Mouse (Mus musculus): ENCODE results near the gene Abr.

Gene Abr

DNA sequence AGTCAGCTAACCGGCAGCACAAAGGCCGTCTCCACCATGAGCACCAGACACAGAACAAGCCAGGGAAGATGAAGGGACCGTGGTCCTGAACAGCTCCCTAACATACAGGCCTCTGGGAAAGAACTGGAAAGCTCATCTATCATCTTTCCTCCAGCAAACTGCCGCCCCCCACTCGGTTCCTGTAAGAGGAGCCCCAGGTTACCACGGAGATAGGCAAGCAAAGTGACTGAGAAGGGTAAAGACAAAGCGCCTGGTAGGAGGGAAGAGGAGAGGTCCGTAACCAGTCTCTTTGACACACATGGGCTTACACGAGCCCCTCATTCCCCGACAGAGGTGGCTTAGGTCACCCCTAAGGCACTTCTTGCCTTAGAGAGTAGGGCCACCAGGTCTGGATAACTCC lies 155.0 kb downstream of the Abr start:
- DNase-seq (ENCODE audit: extremely low read depth, low read depth, low spot score), result no peak

DNA sequence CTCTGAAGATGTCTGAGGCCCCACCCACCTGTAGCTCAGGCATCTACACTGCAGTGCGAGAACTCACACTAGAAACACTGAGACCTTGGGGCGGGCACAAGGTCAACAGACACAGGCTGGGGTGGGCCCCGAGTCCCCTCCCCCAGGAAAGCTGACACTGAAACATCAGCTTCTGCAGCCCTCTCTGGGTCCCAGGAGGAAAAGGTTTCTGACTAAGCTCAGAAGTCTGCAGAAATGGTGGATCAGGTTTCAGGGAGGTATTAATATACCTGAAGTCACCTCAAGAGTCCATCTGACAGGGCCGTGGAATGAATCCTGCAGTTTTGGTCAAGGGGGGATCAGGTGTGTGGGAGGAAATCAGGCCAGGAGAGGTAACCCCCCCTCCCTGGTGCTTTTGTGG lies 156.2 kb downstream of the Abr start:
- DNase-seq (ENCODE audit: extremely low read depth, low read depth, low spot score), result no peak

DNA sequence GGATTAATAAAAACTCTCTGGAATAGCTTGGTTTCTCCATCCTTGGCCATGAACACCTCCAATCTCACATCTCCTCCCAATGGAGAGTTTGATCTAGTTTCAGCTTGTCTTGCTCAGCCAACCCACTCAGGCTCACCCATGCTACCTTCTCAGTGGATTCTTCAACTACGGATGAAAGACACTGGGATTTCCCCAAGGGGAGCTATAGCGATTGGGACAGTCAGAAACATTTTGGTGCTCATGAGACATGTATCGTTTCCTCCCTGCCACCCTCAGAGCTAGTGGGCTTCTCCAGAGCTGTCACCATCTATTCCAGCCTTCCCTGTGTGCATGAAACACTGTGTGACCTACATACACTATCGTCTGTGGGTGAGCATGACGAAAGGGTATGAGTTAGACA lies 160.4 kb downstream of the Abr start:
- no peak for DNase-seq (ENCODE audit: extremely low read depth, low read depth, low spot score)

DNA sequence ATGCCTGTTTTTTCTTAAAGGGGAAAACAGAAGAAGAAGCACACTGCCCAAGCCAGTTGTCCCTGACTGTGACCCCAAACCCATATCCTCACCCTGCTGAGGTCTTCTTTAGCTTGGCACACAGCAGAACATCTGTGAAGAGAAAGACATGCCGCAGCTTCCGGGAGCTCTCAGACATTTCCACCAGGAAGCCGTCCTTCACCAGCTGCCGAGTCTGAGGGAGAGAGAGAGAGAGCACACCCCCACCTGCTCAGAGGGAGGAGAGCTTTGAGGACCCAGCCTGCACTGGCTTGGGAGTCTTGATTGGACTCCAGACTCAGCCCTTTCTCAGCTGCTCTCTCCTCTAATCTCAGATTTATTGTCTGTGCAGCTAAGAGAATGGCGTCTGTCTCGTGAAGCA lies 160.9 kb downstream of the Abr start:
- DNase-seq (ENCODE audit: extremely low read depth, low read depth, low spot score), result no peak

DNA sequence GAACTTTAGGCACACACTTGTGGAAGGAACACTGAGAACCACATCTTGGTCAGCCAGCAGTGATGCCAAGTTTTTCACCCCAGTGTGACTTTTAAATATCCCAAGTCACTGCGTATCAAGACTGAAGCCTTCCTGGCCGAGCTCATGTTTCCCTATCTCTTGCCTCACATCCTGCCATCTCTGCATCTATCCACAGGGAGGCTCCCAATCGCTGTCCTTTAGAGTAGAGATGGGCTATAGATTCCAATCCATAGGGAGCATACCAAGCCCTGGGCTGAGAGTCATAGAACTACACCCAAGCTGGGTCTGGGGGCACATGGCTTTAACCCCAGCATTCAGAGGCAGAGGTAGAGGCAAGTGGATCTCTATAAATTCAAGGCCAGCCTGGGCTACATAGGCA lies 162.6 kb downstream of the Abr start:
- DNase-seq (ENCODE audit: extremely low read depth, low read depth, low spot score), result no peak

DNA sequence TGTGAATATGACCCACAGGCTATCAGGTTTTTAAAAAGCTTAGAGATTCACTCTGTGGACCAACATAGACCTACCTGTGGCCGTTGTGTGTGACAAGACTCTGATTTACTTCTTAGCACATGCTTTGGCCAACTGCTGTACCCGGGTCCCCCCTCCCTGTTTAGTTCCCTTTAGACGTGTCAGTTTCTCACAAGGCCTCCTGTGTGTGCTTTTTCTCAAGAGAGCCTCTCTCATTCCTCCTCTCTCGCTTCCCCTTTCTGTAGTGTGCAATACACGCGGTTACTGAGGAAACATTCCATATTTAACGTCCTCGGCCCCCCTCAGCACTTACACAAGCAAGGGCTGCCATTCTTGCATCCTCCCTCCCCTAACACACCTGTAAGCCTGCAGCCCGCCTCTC lies 163.4 kb downstream of the Abr start:
- DNase-seq (ENCODE audit: extremely low read depth, low read depth, low spot score), result no peak

DNA sequence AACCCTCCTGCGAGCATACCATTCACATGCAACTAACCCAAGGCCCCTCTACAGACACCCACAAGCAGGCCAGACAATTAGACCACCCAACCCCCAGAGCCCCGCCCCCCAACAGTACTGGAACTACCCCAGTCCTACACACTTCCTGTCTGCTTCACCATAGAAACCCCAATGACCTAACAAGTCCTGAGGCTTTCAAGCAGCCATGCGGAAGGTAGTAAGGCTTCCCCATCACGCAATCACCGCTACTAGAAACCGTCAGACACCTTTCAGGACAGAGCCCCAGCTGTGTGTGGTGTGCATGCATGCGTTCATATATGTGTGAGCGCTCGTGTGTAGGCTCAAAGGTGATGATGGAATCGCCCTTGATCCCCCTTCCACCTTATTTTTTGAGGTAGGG lies 165.2 kb downstream of the Abr start:
- no peak for DNase-seq (ENCODE audit: extremely low read depth, low read depth, low spot score)

DNA sequence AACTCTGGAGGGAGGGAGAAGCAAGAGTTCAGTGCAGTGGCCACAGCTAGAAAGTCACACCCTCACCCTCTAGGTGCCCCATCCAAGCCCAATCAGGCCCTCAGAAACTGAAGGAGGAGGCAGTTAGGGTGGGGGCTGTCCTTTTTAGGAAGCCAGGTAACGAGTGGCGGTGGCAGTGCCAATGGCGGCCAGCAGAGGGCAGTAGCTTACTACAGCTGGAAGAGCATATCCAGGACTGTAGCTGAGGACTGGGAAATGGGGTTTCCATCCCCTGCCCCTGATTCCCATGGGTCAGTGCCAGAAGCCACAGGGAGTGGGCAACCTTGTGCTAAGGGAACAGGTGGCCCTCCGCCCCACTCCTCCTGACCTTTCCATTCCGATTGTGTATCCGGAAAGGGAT lies 165.9 kb downstream of the Abr start:
- no peak for DNase-seq (ENCODE audit: extremely low read depth, low read depth, low spot score)

DNA sequence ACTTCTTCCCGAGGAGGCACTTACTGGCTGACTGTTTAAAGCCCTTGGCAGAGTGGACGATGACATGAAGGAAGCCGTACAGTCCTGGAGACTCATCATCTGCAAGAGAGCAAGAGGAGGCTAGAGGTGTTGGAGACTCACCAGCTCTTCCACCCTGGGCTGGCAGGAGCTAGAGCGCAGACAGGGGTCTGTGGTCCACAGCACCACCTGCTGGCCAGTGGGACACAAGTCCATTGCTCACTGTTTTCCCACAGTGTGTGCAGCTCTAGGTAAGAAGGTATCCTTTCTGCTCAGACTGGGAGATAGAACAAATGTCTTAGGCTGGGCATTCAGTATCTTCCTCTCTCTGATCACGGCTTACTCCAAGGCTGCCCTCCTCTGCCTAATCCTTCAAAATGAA lies 167.6 kb downstream of the Abr start:
- no peak for DNase-seq (ENCODE audit: extremely low read depth, low read depth, low spot score)

DNA sequence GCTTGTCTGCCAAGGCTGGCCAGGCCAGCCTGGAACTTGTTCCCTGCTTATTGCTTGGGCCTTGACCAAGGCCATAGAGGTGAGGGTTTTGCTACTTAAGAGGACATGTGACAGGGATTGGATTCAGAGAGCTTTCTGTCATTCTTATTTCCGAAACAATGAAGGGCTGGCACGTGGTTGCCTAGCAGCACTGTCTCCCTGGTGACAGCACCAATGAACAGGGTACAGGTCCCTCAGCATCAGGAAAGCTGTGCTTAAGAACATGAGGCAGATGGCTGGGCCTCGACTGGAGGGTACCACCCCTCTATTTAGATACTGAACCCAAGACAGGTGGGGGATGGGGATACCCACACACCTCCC lies 171.9 kb downstream of the Abr start:
- DNase-seq (ENCODE audit: extremely low read depth, low read depth, low spot score), result no peak

DNA sequence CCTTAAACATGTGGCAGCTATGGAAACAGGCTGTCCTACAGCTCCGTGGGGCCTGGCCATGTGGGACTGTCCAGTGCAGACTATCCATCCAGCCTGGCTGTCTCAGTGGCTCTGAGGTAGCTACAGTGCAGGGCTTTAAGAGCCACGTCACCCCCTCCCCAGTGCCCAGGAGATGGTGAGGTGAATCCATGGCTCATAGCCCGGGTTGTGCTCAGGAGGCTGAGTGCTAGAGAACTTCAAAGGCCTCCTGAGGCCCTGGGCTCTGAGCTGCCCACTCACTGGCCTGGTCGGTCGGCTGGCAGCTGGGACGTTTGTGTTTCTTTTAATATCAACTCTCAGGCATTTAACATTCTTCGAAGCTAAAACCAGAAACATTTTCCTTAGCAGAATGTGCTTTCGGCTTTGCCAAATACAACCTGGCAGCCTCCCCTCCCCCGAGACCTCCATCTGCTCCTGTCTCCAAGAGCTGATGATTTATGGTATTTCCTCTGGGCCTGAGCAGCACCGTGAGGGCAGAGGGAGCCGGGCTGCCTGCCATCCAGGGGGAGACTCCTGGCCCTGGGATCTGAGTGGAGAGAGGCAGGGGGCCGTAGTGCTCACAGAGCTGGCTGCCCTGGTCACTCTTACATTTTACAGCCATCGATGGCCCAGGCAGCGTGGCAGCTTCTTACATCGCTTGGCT lies 172.5 kb downstream of the Abr start:
- no peak for DNase-seq (ENCODE audit: extremely low read depth, low read depth, low spot score)

DNA sequence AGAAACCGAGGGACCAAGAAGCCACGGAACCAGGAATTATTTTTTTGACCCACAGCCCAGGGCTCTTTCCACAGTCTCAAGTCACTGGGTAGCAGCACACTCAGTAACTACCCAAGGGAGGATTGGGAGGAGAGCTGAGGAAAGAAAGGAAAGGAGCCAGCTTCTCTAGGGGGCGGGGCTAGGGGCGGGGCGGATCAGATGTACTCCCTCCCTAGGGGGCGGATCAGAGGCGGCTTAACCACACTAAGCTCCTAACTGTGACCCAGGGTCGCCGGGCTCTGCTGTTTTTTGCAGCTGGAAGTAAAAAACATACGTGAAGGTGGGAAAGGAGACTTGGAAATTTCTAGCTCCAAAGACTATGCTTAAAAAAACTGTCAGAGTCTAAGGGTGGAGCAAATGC lies 175.9 kb downstream of the Abr start:
- no peak for DNase-seq (ENCODE audit: extremely low read depth, low read depth, low spot score)

DNA sequence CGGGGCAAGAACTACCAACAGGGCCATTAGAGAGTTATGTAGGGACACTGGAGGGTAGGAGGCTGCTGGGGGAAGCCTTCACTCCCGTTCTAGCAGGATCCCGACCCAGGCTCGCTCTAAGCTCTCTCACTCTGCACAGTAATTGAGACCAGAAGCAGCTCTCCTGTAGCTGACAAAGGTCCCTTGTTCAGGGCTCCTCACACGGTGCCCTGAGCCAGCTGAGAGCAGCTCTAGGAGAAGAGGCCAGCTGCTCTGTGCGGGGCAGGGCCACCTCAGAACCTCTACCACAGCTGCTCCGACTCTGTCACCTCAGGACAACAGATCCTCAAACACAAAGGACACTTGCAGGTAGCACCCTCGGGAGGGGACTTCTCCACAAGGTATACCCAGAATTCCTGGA lies 176.7 kb downstream of the Abr start:
- DNase-seq (ENCODE audit: extremely low read depth, low read depth, low spot score), result no peak

DNA sequence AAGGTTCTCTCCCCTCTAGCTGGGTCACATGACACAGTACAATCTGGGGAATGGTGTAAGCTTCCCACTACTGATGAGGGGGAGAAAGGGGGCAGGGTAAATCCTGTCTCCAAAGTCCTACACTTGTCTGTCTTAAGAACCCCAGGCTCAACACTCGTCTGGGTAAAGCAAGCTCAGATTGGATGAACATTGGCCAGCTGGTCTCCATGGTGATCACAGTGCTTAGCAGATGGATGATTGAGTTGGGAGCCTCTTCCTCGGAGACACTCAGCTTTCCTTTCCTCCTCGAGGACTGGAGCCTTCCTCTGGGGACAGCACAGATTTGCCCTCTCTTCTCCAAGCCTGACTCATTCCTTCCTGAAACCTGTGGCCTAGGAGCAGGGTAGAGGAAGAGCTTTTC lies 182.4 kb downstream of the Abr start:
- DNase-seq (ENCODE audit: extremely low read depth, low read depth, low spot score), result no peak

DNA sequence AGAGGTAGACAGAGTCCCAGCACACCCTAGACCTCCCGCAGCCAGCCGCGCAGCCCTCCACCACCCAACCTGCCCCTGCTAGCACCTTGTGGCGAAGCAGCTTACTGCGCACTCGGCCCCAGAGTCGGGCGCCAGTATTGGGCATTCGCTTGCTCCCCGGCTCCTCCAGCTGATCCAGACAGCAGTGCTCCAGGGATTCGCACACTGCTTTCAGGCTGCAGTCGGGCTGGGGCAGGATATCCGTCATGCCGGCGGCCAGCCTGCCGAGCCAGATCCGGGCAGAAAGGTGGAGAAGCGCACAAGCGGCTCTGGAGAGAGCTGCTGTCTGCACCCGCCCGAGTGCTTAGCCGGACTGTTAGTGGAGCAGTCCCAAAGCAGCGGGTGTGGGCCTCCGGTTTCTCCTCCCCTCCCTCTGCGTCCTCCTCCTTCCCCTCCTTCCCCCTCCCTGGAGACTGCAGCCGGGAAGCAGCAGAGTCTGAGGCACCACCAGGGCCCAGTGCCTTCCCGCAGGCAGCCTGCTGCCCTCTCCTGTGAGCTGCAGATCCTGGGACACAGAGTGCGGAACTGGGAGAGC lies 185.2 kb downstream of the Abr start:
- DNase-seq (ENCODE audit: extremely low read depth, low read depth, low spot score), result no peak

DNA sequence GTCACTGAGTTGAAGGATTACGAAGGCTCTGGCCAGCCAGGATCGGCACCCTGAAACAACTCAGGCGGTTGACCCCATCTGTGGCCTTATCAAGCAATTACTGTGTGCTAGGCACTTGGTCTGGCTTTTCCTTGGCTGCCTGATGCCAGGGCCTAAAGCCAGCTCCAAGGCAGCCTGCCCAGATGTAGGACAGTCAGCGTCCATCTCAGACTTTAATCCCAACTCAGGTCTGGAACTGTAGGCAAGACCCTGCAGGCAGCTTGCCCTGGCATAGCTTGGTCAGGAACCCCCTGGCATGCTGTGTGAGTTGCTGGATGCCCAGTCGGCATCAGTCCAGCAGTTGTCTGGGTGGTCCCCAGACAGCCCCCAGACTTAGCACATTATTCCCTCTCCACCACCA lies 186.1 kb downstream of the Abr start:
- no peak for DNase-seq (ENCODE audit: extremely low read depth, low read depth, low spot score)

DNA sequence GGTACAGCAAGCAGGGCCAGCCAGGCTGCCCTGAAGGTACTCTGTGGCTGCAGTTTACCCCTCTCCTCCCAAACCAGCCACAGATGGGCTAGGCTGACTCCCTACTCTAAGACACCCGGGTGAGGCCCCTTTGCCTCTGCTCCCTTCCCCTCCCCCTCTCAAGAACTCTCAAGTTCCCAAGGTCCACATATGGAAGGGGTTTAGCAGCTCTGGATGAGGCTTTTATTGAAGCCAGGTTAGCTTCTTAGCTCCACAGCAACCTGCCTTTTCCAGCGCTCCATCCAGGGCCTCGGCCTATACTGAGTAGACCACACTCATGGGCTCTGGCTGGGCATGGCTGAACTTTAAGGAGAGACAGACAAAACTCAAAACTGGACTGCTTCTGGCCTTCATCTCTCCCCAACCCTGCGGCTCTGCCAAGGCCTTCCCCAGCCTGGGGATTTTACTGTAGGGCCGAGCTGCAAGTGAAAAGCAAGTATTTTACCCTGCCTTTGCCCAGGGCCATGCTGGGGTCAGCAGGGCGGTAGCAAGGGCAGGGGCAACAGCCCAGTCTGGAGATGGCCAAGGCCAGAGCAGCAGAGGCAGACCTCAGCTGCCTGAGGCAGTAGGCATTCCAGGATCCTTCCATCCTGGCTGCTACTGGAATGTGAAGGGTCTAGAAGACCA lies 192.0 kb downstream of the Abr start:
- DNase-seq (ENCODE audit: extremely low read depth, low read depth, low spot score), result no peak

DNA sequence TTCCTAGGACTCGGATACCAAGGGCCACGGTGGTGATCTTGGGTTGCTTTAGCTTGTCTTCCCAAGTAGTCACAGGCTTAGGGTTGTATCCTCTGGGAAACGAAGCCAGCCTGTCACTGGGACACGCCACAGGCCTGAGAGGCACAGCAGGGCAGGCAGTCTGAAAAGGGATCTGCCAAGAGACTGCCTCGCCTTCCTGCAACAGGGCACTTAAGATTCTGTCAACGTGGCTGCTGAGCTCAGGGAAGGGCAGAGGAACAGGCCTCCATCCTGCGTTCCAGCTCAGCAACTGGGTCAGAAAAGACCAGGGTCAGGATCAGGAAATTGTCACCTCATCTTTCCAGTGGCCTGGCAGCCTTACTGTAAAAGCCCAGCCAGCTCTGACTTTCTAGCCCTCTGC lies 192.6 kb downstream of the Abr start:
- no peak for DNase-seq (ENCODE audit: extremely low read depth, low read depth, low spot score)

DNA sequence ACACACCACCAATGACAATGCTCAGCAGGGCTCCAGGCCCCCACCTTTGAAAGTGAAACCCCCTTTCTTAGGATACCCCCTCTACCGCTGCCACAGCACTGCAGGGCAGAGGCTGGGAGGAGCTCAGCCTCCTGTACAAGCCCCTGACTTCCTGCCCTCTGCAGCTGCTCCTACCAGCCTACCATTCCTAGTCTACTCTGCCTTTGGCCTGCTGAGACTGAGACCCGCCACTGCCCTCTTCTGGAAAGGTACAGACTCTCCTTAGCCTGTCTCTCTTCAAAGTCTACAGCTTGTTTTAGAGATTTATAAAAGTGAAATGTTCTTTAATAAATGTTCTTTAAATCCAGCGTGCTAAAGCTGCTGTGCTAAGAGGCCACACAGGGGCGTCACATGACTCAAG lies 193.1 kb downstream of the Abr start:
- no peak for DNase-seq (ENCODE audit: extremely low read depth, low read depth, low spot score)

DNA sequence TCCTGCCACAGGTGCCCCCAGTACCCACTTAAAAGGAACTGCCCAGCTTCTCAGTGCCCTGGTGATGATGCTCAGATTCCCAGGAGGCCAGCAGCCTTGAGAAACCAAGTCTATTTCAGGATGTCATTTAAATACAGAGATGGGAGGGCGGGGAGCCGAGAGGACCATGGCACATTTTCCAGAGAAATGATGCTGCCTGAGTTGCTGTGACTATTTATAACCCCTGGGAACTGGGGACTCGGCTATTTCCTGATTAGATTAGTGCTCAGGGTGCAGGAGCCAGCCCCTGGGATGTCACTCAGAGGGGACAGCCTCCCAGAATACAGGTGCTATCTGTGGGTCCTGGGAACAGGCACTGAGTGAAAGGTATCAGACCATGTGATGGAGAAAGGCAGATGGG lies 194.3 kb downstream of the Abr start:
- DNase-seq (ENCODE audit: extremely low read depth, low read depth, low spot score), result no peak

DNA sequence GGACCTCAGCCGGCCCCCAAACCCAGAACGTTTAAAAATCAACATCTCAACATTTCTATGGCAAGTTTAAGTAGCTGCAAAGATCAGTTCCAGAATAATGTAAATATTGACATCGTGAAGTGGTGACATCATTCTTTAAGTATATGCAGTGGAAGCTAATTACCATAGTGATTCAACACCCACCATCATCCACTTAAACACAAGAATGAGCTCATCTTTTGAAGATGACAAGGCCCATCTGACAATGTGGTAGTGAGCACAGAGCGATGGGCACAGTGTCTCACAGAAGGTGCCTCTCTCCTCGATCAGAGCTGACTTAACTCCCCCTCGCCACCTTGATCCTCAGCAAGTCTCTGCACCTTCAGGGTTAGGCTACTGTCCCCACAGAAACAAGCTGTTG lies 196.4 kb downstream of the Abr start:
- no peak for DNase-seq (ENCODE audit: extremely low read depth, low read depth, low spot score)

DNA sequence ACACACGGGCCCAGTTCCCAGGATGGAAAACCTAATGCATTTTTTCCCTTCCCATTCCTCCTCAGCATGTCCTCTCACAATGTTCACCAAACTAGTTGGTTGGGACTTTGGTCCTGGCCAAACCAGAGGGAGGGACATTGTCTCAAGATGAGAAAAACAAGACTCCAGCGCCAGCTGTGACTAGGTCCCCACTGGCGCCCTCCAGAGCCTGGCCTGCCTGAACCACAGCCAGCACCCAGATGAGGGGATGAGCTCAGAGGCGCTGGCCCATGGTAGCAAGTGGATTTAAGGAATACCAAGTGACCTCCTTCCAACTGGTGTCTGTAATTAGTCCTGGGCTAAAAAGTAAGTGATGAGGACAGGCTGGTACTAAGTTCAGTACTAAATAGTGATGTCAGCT lies 201.2 kb downstream of the Abr start:
- no peak for DNase-seq (ENCODE audit: extremely low read depth, low read depth, low spot score)

DNA sequence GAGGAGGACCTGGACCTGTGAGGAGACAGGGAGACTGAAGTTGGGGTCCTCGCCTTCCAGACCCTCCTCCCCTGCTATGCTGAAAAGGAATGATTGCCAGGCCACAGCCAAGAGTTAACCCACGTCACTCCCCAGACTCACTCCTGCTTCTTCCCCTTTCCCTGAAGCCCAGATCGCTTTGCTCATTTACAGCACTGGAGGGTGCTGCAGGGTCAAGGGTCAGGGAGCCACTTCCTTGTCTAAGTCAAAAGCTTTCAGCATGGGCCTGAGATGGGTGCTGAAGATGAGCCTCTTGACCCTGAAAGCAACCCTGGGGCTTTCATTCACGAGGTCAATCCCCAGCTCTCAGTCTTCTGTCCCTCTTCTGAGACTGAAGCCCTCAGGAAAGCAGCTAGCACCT lies 202.9 kb downstream of the Abr start:
- no peak for DNase-seq (ENCODE audit: extremely low read depth, low read depth, low spot score)
